Mouse (Mus musculus) heart, embryonic 15.5 days (tissue): ENCODE results near the gene Olfr1480. TPM values are rescaled to one million over a fixed set of nuclear protein-coding genes. Genes with fewer than 3 reads are reported as not detected.

Experiments
- ATAC-seq: fragments of 200-750 bp; cut with Nextera tagmentation; replicated peaks from 2 replicates; pipeline ENCODE4 v1.8.0; 2017; ENCODE audit warnings: low read depth, moderate TSS enrichment; ENCODE audit not compliant: insufficient number of reproducible peaks, insufficient read depth, low FRiP score
- H3K27ac ChIP-seq: fragments of 300-500 bp; sonication (generic); 2 replicates; pipeline ENCODE4 v1.5.1; 2015; ENCODE audit warnings: mild to moderate bottlenecking, inconsistent platforms
- H3K27me3 ChIP-seq: fragments of 300-500 bp; sonication (generic); 2 replicates; pipeline ENCODE4 v1.6.1; 2015; ENCODE audit warnings: inconsistent platforms
- H3K36me3 ChIP-seq: fragments of 300-500 bp; sonication (generic); 2 replicates; pipeline ENCODE4 v1.6.1; 2015; ENCODE audit warnings: mild to moderate bottlenecking, inconsistent platforms
- H3K4me1 ChIP-seq: fragments of 300-500 bp; sonication (generic); replicated peaks from 2 replicates; pipeline ENCODE4 v1.6.1; 2015; ENCODE audit warnings: inconsistent platforms
- H3K4me2 ChIP-seq: fragments of 300-500 bp; sonication (generic); 2 replicates; pipeline ENCODE4 v1.6.1; 2015; ENCODE audit warnings: inconsistent platforms, mild to moderate bottlenecking, moderate library complexity
- H3K4me3 ChIP-seq: fragments of 300-500 bp; sonication (generic); 2 replicates; pipeline ENCODE4 v1.5.1; 2015; ENCODE audit warnings: mild to moderate bottlenecking, inconsistent platforms
- H3K9ac ChIP-seq: fragments of 300-500 bp; sonication (generic); 2 replicates; pipeline ENCODE4 v1.6.1; 2015; ENCODE audit warnings: mild to moderate bottlenecking, inconsistent platforms
- H3K9me3 ChIP-seq: fragments of 300-500 bp; sonication (generic); replicated peaks from 2 replicates; pipeline ENCODE4 v1.6.1; 2016; ENCODE audit warnings: inconsistent platforms
- WGBS: fragments of 180-500 bp; shearing (Covaris S2); methylation state at CpG from one replicate; pipeline ENCODE4 v1.1.7; 2015; ENCODE audit warnings: mixed read lengths; 5-methylcytosine and 5-hydroxymethylcytosine counted together
- polyA plus RNA-seq: library from polyadenylated mRNA; unstranded; fragments of >200 nt; fragmentation: Nextera tagmentation; extraction: Ambion mirVana; gene quantifications from 2 replicates; pipeline ENCODE4 v1.2.1, GENCODE M21; 2015

The Olfr1480 gene
- polyA plus RNA-seq, result not detected in 2 replicates

DNA sequence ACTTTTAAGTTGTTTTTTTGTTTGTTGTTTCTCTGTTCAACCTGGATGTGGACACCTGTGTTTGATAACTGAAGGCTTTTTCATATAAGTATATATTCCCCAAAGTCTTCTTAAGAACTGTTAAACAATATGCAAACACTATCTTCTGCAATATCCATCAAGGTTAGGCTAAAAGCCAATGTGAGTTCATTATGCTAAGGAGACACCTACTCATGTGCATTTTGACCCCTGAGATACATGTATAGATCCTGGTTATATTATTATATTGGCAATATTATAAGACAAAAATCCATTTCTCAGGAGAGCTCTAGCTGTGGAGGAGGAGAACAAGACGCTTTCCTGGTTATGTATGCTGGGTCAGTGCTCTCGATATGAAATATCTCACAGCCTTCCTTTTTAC, at the start of gene Olfr1480:
Olfr1480 (plus strand) TSS at position 301 of the 400 bp plus-strand sequence.
- Histone ChIP-seq H3K9ac (no peak within 1 kb of the TSS), H3K27me3 (no peaks in the 10 kb centered on the region), H3K36me3 (no peaks in the 10 kb centered on the region), H3K4me3 (no peak within 1 kb of the TSS), H3K4me2 (no peak within 1 kb of the TSS), H3K9me3 (no peaks in the 10 kb centered on the region), H3K27ac (no peak within 1 kb of the TSS), H3K4me1 (no peaks in the 10 kb centered on the region)
- no peak for ATAC-seq
- WGBS, result 61% methylated on average over 2 of the region's 2 CpGs

GRCm38 (mm10) chr19:13480096-13480495, 47.6 kb upstream of the Olfr1480 start, which contains the start of gene Olfr1475:
Olfr1475 (minus strand) TSS chr19:13480196.
- Histone ChIP-seq H3K36me3 (no peaks in the 10 kb centered on the region), H3K4me3 (no peak within 1 kb of the TSS), H3K9ac (no peak within 1 kb of the TSS), H3K27me3 (no peaks in the 10 kb centered on the region), H3K9me3 (no peaks in the 10 kb centered on the region), H3K27ac (no peak within 1 kb of the TSS), H3K4me2 (no peak within 1 kb of the TSS), H3K4me1 (no peaks in the 10 kb centered on the region)
- ATAC-seq, result no peak

- WGBS, result 60% methylated on average over 3 of the region's 3 CpGs
- no peak for ATAC-seq
- H3K9ac ChIP-seq, result no peak within 1 kb of the TSS
- no peaks in the 10 kb centered on the region for H3K4me1 ChIP-seq
- no peak within 1 kb of the TSS for H3K4me2 ChIP-seq
- no peak within 1 kb of the TSS for H3K4me3 ChIP-seq
- H3K27ac ChIP-seq, result no peak within 1 kb of the TSS
- no peaks in the 10 kb centered on the region for H3K27me3 ChIP-seq
- no peaks in the 10 kb centered on the region; the same call in 1 of the 2 replicates for H3K9me3 ChIP-seq
- H3K36me3 ChIP-seq, result no peaks in the 10 kb centered on the region
Observed at GRCm38 (mm10) chr19:13500246-13500645, 27.5 kb upstream of the Olfr1480 start, which contains the start of gene Olfr1477. Olfr1477 (plus strand) TSS chr19:13500546.

Other genes starting within 250 kb of the Olfr1480 start
- not detected in 2 replicates for gene Olfr1465, start 212.4 kb upstream of the Olfr1480 start, polyA plus RNA-seq
- gene Olfr1466, start 189.1 kb upstream of the Olfr1480 start, polyA plus RNA-seq, result not detected in 2 replicates
- not detected in 2 replicates for gene Olfr1467, start 165.7 kb upstream of the Olfr1480 start, polyA plus RNA-seq
- not detected in 2 replicates for gene Olfr1469, start 120.1 kb upstream of the Olfr1480 start, polyA plus RNA-seq
- gene Olfr1471, start 84.5 kb upstream of the Olfr1480 start, polyA plus RNA-seq, result not detected in 2 replicates
- gene Olfr1472, start 71.8 kb upstream of the Olfr1480 start, polyA plus RNA-seq, result not detected in 2 replicates
- gene Olfr1474, start 58.3 kb upstream of the Olfr1480 start, polyA plus RNA-seq, result not detected in 2 replicates
- gene Olfr1475, start 47.7 kb upstream of the Olfr1480 start, polyA plus RNA-seq, result not detected in 2 replicates
- gene Olfr1477, start 27.4 kb upstream of the Olfr1480 start, polyA plus RNA-seq, result not detected in 2 replicates
- not detected in 2 replicates for gene Olfr1484, start 55.6 kb downstream of the Olfr1480 start, polyA plus RNA-seq
- not detected in 2 replicates for gene Olfr1487, start 89.5 kb downstream of the Olfr1480 start, polyA plus RNA-seq
- not detected in 2 replicates for gene Olfr1489, start 103.7 kb downstream of the Olfr1480 start, polyA plus RNA-seq
- gene Olfr1490, start 123.2 kb downstream of the Olfr1480 start, polyA plus RNA-seq, result not detected in 2 replicates
- gene Olfr1491, start 169.4 kb downstream of the Olfr1480 start, polyA plus RNA-seq, result not detected in 2 replicates
- gene Olfr1493-ps1, start 195.4 kb downstream of the Olfr1480 start, polyA plus RNA-seq, result not detected in 2 replicates
- not detected in 2 replicates for gene Olfr1494, start 211.8 kb downstream of the Olfr1480 start, polyA plus RNA-seq
- gene Olfr1495, start 236.7 kb downstream of the Olfr1480 start, polyA plus RNA-seq, result not detected in 2 replicates
- not detected in 2 replicates for gene Olfr1496, start 250.0 kb downstream of the Olfr1480 start, polyA plus RNA-seq